Mouse (Mus musculus) CH12.LX (cell line): Measurements from ENCODE around the gene Spag4.

Source experiments
- CTCF ChIP-seq, 2 experiments: IDR thresholded peaks in 1 of 2; conservative IDR thresholded peaks in 1 of 2; 2 replicates each; pipeline ENCODE4 v1.5.1; 2011 to 2012; ENCODE audit warnings: low read depth in 2 of 2, low read length in 2 of 2, improper control_type of control experiment in 1 of 2, inconsistent platforms in 1 of 2, mild to moderate bottlenecking in 1 of 2, moderate library complexity in 1 of 2
- ELF1 ChIP-seq: IDR thresholded peaks from 2 replicates; pipeline ENCODE4 v1.6.1; 2014; ENCODE audit warnings: low read depth, mild to moderate bottlenecking, inconsistent platforms, low read length, improper control_type of control experiment

GRCm38 (mm10) chr2:156066126-156066525 is 1.2 kb downstream of the Spag4 start:
- TF ChIP-seq CTCF (conservative IDR thresholded peaks at IDR 0.05 in 1 of 2, IDR thresholded peaks at IDR 0.05 in 1 of 2; ENCODE audit: low read depth in 2 of 2, low read length in 2 of 2) (no peak), ELF1 (no peak)
